Mouse (Mus musculus) lung, adult 2 months (tissue): ENCODE measurements around the gene Gm11939. TPM values are rescaled to one million over a fixed set of nuclear protein-coding genes. Genes with fewer than 3 reads are reported as not detected.

Source experiments
- DNase-seq: peaks from one replicate; pipeline ENCODE4 v3.0.0; 2022
- H3K4me1 ChIP-seq: fragments of 200-500 bp; 2 replicates; pipeline ENCODE4 v1.6.1; 2011; ENCODE audit warnings: low read length; ENCODE audit not compliant: control insufficient read depth, insufficient read depth
- H3K4me3 ChIP-seq: fragments of 200-500 bp; replicated peaks from 2 replicates; pipeline ENCODE3; 2011; ENCODE audit warnings: low read depth, mild to moderate bottlenecking, control low read depth, low read length; ENCODE audit errors: extremely low read depth
- CTCF ChIP-seq: fragments of 200-500 bp; IDR thresholded peaks from 2 replicates; pipeline ENCODE4 v1.5.1; 2011; ENCODE audit warnings: mild to moderate bottlenecking, low read length, control low read depth; ENCODE audit not compliant: insufficient read depth
- POLR2A ChIP-seq: fragments of 200-500 bp; IDR thresholded peaks from 2 replicates; pipeline ENCODE4 v1.6.1; 2011; ENCODE audit warnings: low read depth, mild to moderate bottlenecking, control low read depth, low read length, borderline replicate concordance; ENCODE audit errors: extremely low read depth
- WGBS: fragments of 180-500 bp; shearing (Covaris S2); methylation state at CpG from one replicate; pipeline ENCODE4 v1.1.7; 2018; 5-methylcytosine and 5-hydroxymethylcytosine counted together
- polyA plus RNA-seq: library from polyadenylated mRNA; depleted of rRNA; stranded (reverse); fragments of >200 nt; gene quantifications from 2 replicates; pipeline ENCODE4 v1.2.3, GENCODE M21; 2012; rRNA removed

Gene Gm11939
- polyA plus RNA-seq, 1 experiment = not detected

GRCm38 (mm10) chr11:99514098-99514497 is 45.2 kb downstream of the Gm11939 start:
- Histone ChIP-seq H3K4me1 (no peaks in the 10 kb centered on the region; the same call in 1 of the 2 replicates), H3K4me3 (no peak overlapping the region)
- TF ChIP-seq CTCF = no peak
- no peak for TF ChIP-seq POLR2A
- 59% methylated on average over 8 of the region's 8 CpGs for WGBS
- peak; percentile 13 for DNase-seq

Other genes starting within 250 kb of the Gm11939 start
- not detected in 2 replicates for gene Krt25, start 236.5 kb downstream of the Gm11939 start, polyA plus RNA-seq
- gene Krt26, start 221.5 kb downstream of the Gm11939 start, polyA plus RNA-seq = not detected in 2 replicates
- not detected in 2 replicates for gene Krt27, start 208.4 kb downstream of the Gm11939 start, polyA plus RNA-seq
- gene Krt28, start 184.6 kb downstream of the Gm11939 start, polyA plus RNA-seq = 0.11 and 0.15 TPM in 2 replicates
- gene Krt10, start 170.1 kb downstream of the Gm11939 start, polyA plus RNA-seq = 1.0 and 1.1 TPM in 2 replicates
- gene Krt12, start 137.2 kb downstream of the Gm11939 start, polyA plus RNA-seq = 0.06 TPM in 1 of 2 replicates, not detected in the other
- 0.72 TPM in 1 of 2 replicates, not detected in the other for gene Krt20, start 121.3 kb downstream of the Gm11939 start, polyA plus RNA-seq
- 20.2 and 26.1 TPM in 2 replicates for gene Krt23, start 66.3 kb downstream of the Gm11939 start, polyA plus RNA-seq
- not detected in 2 replicates for gene Krt39, start 38.1 kb downstream of the Gm11939 start, polyA plus RNA-seq
- not detected in 2 replicates for gene Krt40, start 16.3 kb downstream of the Gm11939 start, polyA plus RNA-seq
- 1.2 TPM in 1 of 2 replicates, not detected in the other for gene Krtap3-3, start 8.6 kb downstream of the Gm11939 start, polyA plus RNA-seq
- gene Krtap3-2, start 2.6 kb downstream of the Gm11939 start, polyA plus RNA-seq = 8.7 TPM in 1 of 2 replicates, not detected in the other
- gene Krtap3-1, start 7.2 kb upstream of the Gm11939 start, polyA plus RNA-seq = not detected in 2 replicates
- gene Krtap1-5, start 21.6 kb upstream of the Gm11939 start, polyA plus RNA-seq = not detected in 2 replicates
- gene Krtap1-4, start 24.2 kb upstream of the Gm11939 start, polyA plus RNA-seq = not detected in 2 replicates
- gene Krtap1-3, start 31.9 kb upstream of the Gm11939 start, polyA plus RNA-seq = not detected in 2 replicates
- gene Krtap9-3, start 38.6 kb upstream of the Gm11939 start, polyA plus RNA-seq = not detected in 2 replicates
- not detected in 2 replicates for gene Gm11938, start 43.8 kb upstream of the Gm11939 start, polyA plus RNA-seq
- gene Gm11937, start 50.7 kb upstream of the Gm11939 start, polyA plus RNA-seq = not detected in 2 replicates
- gene Krtap2-4, start 55.4 kb upstream of the Gm11939 start, polyA plus RNA-seq = not detected in 2 replicates
- not detected in 2 replicates for gene Gm11562, start 61.0 kb upstream of the Gm11939 start, polyA plus RNA-seq
- gene Krtap4-1, start 68.8 kb upstream of the Gm11939 start, polyA plus RNA-seq = not detected in 2 replicates
- not detected in 2 replicates for gene Krtap4-2, start 75.6 kb upstream of the Gm11939 start, polyA plus RNA-seq
- not detected in 2 replicates for gene Krtap4-7, start 84.6 kb upstream of the Gm11939 start, polyA plus RNA-seq
- gene Gm11555, start 90.8 kb upstream of the Gm11939 start, polyA plus RNA-seq = not detected in 2 replicates
- gene Gm11563, start 99.5 kb upstream of the Gm11939 start, polyA plus RNA-seq = not detected in 2 replicates
- not detected in 2 replicates for gene Krtap4-6, start 106.5 kb upstream of the Gm11939 start, polyA plus RNA-seq
- not detected in 2 replicates for gene Gm14190, start 131.3 kb upstream of the Gm11939 start, polyA plus RNA-seq
- gene Gm14180, start 174.8 kb upstream of the Gm11939 start, polyA plus RNA-seq = not detected in 2 replicates
- not detected in 2 replicates for gene Gm11595, start 213.4 kb upstream of the Gm11939 start, polyA plus RNA-seq
- not detected in 2 replicates for gene Krtap4-8, start 221.2 kb upstream of the Gm11939 start, polyA plus RNA-seq
- not detected in 2 replicates for gene Krtap4-9, start 225.7 kb upstream of the Gm11939 start, polyA plus RNA-seq
- gene Gm11596, start 234.0 kb upstream of the Gm11939 start, polyA plus RNA-seq = not detected in 2 replicates
- not detected in 2 replicates for gene Gm11569, start 239.5 kb upstream of the Gm11939 start, polyA plus RNA-seq
- gene Gm11554, start 245.0 kb upstream of the Gm11939 start, polyA plus RNA-seq = not detected in 2 replicates